Mouse (Mus musculus): ENCODE data around the gene Spats1. TPM values are rescaled to one million over a fixed set of nuclear protein-coding genes. Genes with fewer than 3 reads are reported as not detected.

The Spats1 gene
- total RNA-seq, 1 experiment from 2014 or later: not detected

- no peak for ATAC-seq (ENCODE audit: extremely low read depth, insufficient number of reproducible peaks, low FRiP score, poor library complexity, severe bottlenecking)
Observed at GRCm38 (mm10) chr17:45495398-45495797, 20.2 kb upstream of the Spats1 start.

- no peak for ATAC-seq (ENCODE audit: extremely low read depth, insufficient number of reproducible peaks, low FRiP score, poor library complexity, severe bottlenecking)
Observed at GRCm38 (mm10) chr17:45490532-45491154, 15.4 kb upstream of the Spats1 start.

- no peak for ATAC-seq (ENCODE audit: extremely low read depth, insufficient number of reproducible peaks, low FRiP score, poor library complexity, severe bottlenecking)
Observed at GRCm38 (mm10) chr17:45489736-45490135, 14.5 kb upstream of the Spats1 start.

GRCm38 (mm10) chr17:45488321-45489254 is 13.4 kb upstream of the Spats1 start:
- ATAC-seq (ENCODE audit: extremely low read depth, insufficient number of reproducible peaks, low FRiP score, poor library complexity, severe bottlenecking): no peak

GRCm38 (mm10) chr17:45487216-45487615 is 12.0 kb upstream of the Spats1 start:
- no peak for ATAC-seq (ENCODE audit: extremely low read depth, insufficient number of reproducible peaks, low FRiP score, poor library complexity, severe bottlenecking)

GRCm38 (mm10) chr17:45485581-45485980 is 10.4 kb upstream of the Spats1 start:
- ATAC-seq (ENCODE audit: extremely low read depth, insufficient number of reproducible peaks, low FRiP score, poor library complexity, severe bottlenecking): no peak

GRCm38 (mm10) chr17:45480429-45480828 is 5.2 kb upstream of the Spats1 start:
- no peak for ATAC-seq (ENCODE audit: extremely low read depth, insufficient number of reproducible peaks, low FRiP score, poor library complexity, severe bottlenecking)

- ATAC-seq (ENCODE audit: extremely low read depth, insufficient number of reproducible peaks, low FRiP score, poor library complexity, severe bottlenecking): peak; percentile 83
Observed at GRCm38 (mm10) chr17:45478234-45478825, 3.1 kb upstream of the Spats1 start.

GRCm38 (mm10) chr17:45474146-45474545 is 1.1 kb downstream of the Spats1 start:
- ATAC-seq (ENCODE audit: extremely low read depth, insufficient number of reproducible peaks, low FRiP score, poor library complexity, severe bottlenecking): no peak

- no peak for ATAC-seq (ENCODE audit: extremely low read depth, insufficient number of reproducible peaks, low FRiP score, poor library complexity, severe bottlenecking)
Observed at GRCm38 (mm10) chr17:45473667-45474066, 1.5 kb downstream of the Spats1 start.

- no peak for ATAC-seq (ENCODE audit: extremely low read depth, insufficient number of reproducible peaks, low FRiP score, poor library complexity, severe bottlenecking)
Observed at GRCm38 (mm10) chr17:45470726-45471125, 4.5 kb downstream of the Spats1 start.

- ATAC-seq (ENCODE audit: extremely low read depth, insufficient number of reproducible peaks, low FRiP score, poor library complexity, severe bottlenecking): no peak
Observed at GRCm38 (mm10) chr17:45468302-45468701, 6.9 kb downstream of the Spats1 start.

GRCm38 (mm10) chr17:45466701-45467100 is 8.5 kb downstream of the Spats1 start:
- no peak for ATAC-seq (ENCODE audit: extremely low read depth, insufficient number of reproducible peaks, low FRiP score, poor library complexity, severe bottlenecking)

GRCm38 (mm10) chr17:45464255-45464654 is 11.0 kb downstream of the Spats1 start:
- no peak for ATAC-seq (ENCODE audit: extremely low read depth, insufficient number of reproducible peaks, low FRiP score, poor library complexity, severe bottlenecking)

- ATAC-seq (ENCODE audit: extremely low read depth, insufficient number of reproducible peaks, low FRiP score, poor library complexity, severe bottlenecking): no peak
Observed at GRCm38 (mm10) chr17:45462506-45462905, 12.7 kb downstream of the Spats1 start.

GRCm38 (mm10) chr17:45459062-45459461 is 16.2 kb downstream of the Spats1 start:
- no peak for ATAC-seq (ENCODE audit: extremely low read depth, insufficient number of reproducible peaks, low FRiP score, poor library complexity, severe bottlenecking)

- no peak for ATAC-seq (ENCODE audit: extremely low read depth, insufficient number of reproducible peaks, low FRiP score, poor library complexity, severe bottlenecking)
Observed at GRCm38 (mm10) chr17:45458516-45458915, 16.7 kb downstream of the Spats1 start.

GRCm38 (mm10) chr17:45457487-45457886 is 17.7 kb downstream of the Spats1 start:
- ATAC-seq (ENCODE audit: extremely low read depth, insufficient number of reproducible peaks, low FRiP score, poor library complexity, severe bottlenecking): no peak

GRCm38 (mm10) chr17:45456260-45457152 is 18.7 kb downstream of the Spats1 start:
- no peak for ATAC-seq (ENCODE audit: extremely low read depth, insufficient number of reproducible peaks, low FRiP score, poor library complexity, severe bottlenecking)

Data from neutrophil, adult 5-6 weeks (primary cell).